Mouse (Mus musculus): ENCODE measurements around the gene Fstl4. TPM values are rescaled to one million over a fixed set of nuclear protein-coding genes. Genes with fewer than 3 reads are reported as not detected.
A peak's percentile ranks its signal among the peaks of the same experiment; 100 is the strongest.

Gene Fstl4
- polyA plus RNA-seq, 1 experiment from 2014 or later: 6.3 TPM

DNA sequence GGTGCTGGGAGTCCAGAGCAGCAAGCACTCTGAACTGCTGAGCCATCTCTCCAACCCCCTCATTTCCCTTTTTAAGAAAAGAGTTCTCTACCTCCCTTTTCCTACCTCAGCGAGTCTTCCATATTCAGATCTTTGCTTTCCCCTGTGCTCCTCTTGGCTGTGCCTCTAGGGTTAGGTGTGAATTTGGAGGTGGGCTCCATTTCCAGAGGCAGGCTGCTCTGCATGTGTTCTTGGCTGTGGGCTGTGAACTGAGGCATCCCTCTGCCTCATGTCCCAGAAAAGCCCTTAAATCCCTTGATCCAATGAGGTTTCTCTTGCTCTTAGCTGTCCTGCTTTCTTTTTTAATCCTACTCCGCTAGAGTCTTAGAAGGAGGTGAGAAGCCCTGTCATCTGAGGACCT is 151.2 kb downstream of the Fstl4 start:
- Histone ChIP-seq H3K9ac (ENCODE audit: low read length) (no peak overlapping the region), H3K4me2 (ENCODE audit: low read length) (no peak overlapping the region), H3K36me3 (ENCODE audit: control insufficient read depth, insufficient read depth, low read length) (no peaks in the 10 kb centered on the region), H3K9me3 (ENCODE audit: control insufficient read depth, low read length) (no peaks in the 10 kb centered on the region), H3K4me1 (ENCODE audit: control insufficient read depth in 2 of 2, insufficient read depth in 2 of 2, low read length in 2 of 2) (peaks cover 17 to 19% of the 10 kb centered on the region in 2 experiments), H3K27ac (replicated peaks in 1 of 2; ENCODE audit: control insufficient read depth in 1 of 2, insufficient read depth in 1 of 2, low read depth in 2 of 2, low read length in 2 of 2) (no peak overlapping the region), H3K27me3 (ENCODE audit: control insufficient read depth, insufficient read depth, low read length) (no peaks in the 10 kb centered on the region), H3K4me3 (ENCODE audit: control insufficient read depth in 1 of 2, insufficient read depth in 1 of 2, low read depth in 1 of 2, low read length in 2 of 2) (no peak overlapping the region)
- 93% methylated on average over 2 of the region's 2 CpGs for WGBS
- no peak for ATAC-seq (ENCODE audit: insufficient number of reproducible peaks, insufficient read depth, low FRiP score, low read depth)

- H3K9ac ChIP-seq (ENCODE audit: low read length): no peak overlapping the region
- no peak for ATAC-seq (ENCODE audit: insufficient number of reproducible peaks, insufficient read depth, low FRiP score, low read depth)
Observed at GRCm38 (mm10) chr11:52919231-52919960, 155.0 kb downstream of the Fstl4 start.

GRCm38 (mm10) chr11:52924196-52924595 is 159.8 kb downstream of the Fstl4 start:
- Histone ChIP-seq H3K4me1 (ENCODE audit: control insufficient read depth in 2 of 2, insufficient read depth in 2 of 2, low read length in 2 of 2) (peaks cover 5 to 8% of the 10 kb centered on the region in 2 experiments), H3K4me2 (ENCODE audit: low read length) (no peak overlapping the region), H3K9me3 (ENCODE audit: control insufficient read depth, low read length) (no peaks in the 10 kb centered on the region), H3K4me3 (ENCODE audit: control insufficient read depth in 1 of 2, insufficient read depth in 1 of 2, low read depth in 1 of 2, low read length in 2 of 2) (no peak overlapping the region), H3K27ac (replicated peaks in 1 of 2; ENCODE audit: control insufficient read depth in 1 of 2, insufficient read depth in 1 of 2, low read depth in 2 of 2, low read length in 2 of 2) (no peak overlapping the region), H3K9ac (ENCODE audit: low read length) (no peak overlapping the region), H3K36me3 (ENCODE audit: control insufficient read depth, insufficient read depth, low read length) (no peaks in the 10 kb centered on the region), H3K27me3 (ENCODE audit: control insufficient read depth, insufficient read depth, low read length) (no peaks in the 10 kb centered on the region)
- ATAC-seq (ENCODE audit: insufficient number of reproducible peaks, insufficient read depth, low FRiP score, low read depth): no peak
- WGBS: 67% methylated on average over 2 of the region's 2 CpGs

More at GRCm38 (mm10) chr11:52919231-52919960, 155.0 kb downstream of the Fstl4 start:
- Histone ChIP-seq H3K4me1 (ENCODE audit: control insufficient read depth in 2 of 2, insufficient read depth in 2 of 2, low read length in 2 of 2) (peaks cover 8 to 10% of the 10 kb centered on the region in 2 experiments), H3K27me3 (ENCODE audit: control insufficient read depth, insufficient read depth, low read length) (no peaks in the 10 kb centered on the region), H3K36me3 (ENCODE audit: control insufficient read depth, insufficient read depth, low read length) (no peaks in the 10 kb centered on the region), H3K4me3 (ENCODE audit: control insufficient read depth in 1 of 2, insufficient read depth in 1 of 2, low read depth in 1 of 2, low read length in 2 of 2) (no peak overlapping the region), H3K4me2 (ENCODE audit: low read length) (peak overlapping the region; percentile 28), H3K27ac (replicated peaks in 1 of 2; ENCODE audit: control insufficient read depth in 1 of 2, insufficient read depth in 1 of 2, low read depth in 2 of 2, low read length in 2 of 2) (no peak overlapping the region), H3K9me3 (ENCODE audit: control insufficient read depth, low read length) (no peaks in the 10 kb centered on the region)
- WGBS: 20% methylated on average over 15 of the region's 15 CpGs

DNA sequence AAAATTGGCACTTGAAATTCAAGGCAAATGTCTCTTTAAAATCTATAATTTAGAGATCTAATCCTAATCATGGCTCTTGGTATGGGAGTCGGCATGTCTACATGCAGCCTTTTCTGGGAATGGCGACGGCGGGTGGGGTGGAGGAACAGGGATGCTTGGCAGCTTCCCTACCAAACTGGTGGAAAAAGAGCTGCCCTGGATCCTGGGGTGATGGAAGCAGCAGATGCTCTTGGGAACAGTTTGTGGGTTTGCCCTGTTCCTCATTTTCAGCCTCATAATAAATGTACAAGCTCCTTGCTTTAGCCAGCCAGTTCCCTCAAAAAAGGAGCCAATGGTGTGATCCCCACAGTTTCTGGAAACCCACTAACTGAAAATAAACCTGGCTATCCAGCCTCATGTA is 163.9 kb downstream of the Fstl4 start:
- Histone ChIP-seq H3K4me1 (ENCODE audit: control insufficient read depth in 2 of 2, insufficient read depth in 2 of 2, low read length in 2 of 2) (no peaks in the 10 kb centered on the region), H3K4me2 (ENCODE audit: low read length) (no peak overlapping the region), H3K36me3 (ENCODE audit: control insufficient read depth, insufficient read depth, low read length) (no peaks in the 10 kb centered on the region), H3K27me3 (ENCODE audit: control insufficient read depth, insufficient read depth, low read length) (no peaks in the 10 kb centered on the region), H3K27ac (replicated peaks in 1 of 2; ENCODE audit: control insufficient read depth in 1 of 2, insufficient read depth in 1 of 2, low read depth in 2 of 2, low read length in 2 of 2) (no peak overlapping the region), H3K9ac (ENCODE audit: low read length) (no peak overlapping the region), H3K9me3 (ENCODE audit: control insufficient read depth, low read length) (no peaks in the 10 kb centered on the region), H3K4me3 (ENCODE audit: control insufficient read depth in 1 of 2, insufficient read depth in 1 of 2, low read depth in 1 of 2, low read length in 2 of 2) (no peak overlapping the region)
- WGBS: 93% methylated on average over 4 of the region's 4 CpGs
- no peak for ATAC-seq (ENCODE audit: insufficient number of reproducible peaks, insufficient read depth, low FRiP score, low read depth)

- Histone ChIP-seq H3K4me2 (ENCODE audit: low read length) (no peak overlapping the region), H3K9ac (ENCODE audit: low read length) (no peak overlapping the region), H3K27ac (replicated peaks in 1 of 2; ENCODE audit: control insufficient read depth in 1 of 2, insufficient read depth in 1 of 2, low read depth in 2 of 2, low read length in 2 of 2) (no peak overlapping the region), H3K9me3 (ENCODE audit: control insufficient read depth, low read length) (no peaks in the 10 kb centered on the region), H3K4me1 (ENCODE audit: control insufficient read depth in 2 of 2, insufficient read depth in 2 of 2, low read length in 2 of 2) (peaks cover 0 to 3% of the 10 kb centered on the region in 2 experiments; a peak in 1 of 4 replicates), H3K4me3 (ENCODE audit: control insufficient read depth in 1 of 2, insufficient read depth in 1 of 2, low read depth in 1 of 2, low read length in 2 of 2) (no peak overlapping the region), H3K36me3 (ENCODE audit: control insufficient read depth, insufficient read depth, low read length) (no peaks in the 10 kb centered on the region), H3K27me3 (ENCODE audit: control insufficient read depth, insufficient read depth, low read length) (no peaks in the 10 kb centered on the region)
- no peak for ATAC-seq (ENCODE audit: insufficient number of reproducible peaks, insufficient read depth, low FRiP score, low read depth)
- 52% methylated on average over 12 of the region's 12 CpGs for WGBS
Observed at GRCm38 (mm10) chr11:52939336-52940070, 175.1 kb downstream of the Fstl4 start.

- H3K36me3 ChIP-seq (ENCODE audit: control insufficient read depth, insufficient read depth, low read length): no peaks in the 10 kb centered on the region
Observed at GRCm38 (mm10) chr11:52942967-52943366, 178.5 kb downstream of the Fstl4 start.

GRCm38 (mm10) chr11:52954995-52955394 is 190.6 kb downstream of the Fstl4 start:
- no peaks in the 10 kb centered on the region for H3K9me3 ChIP-seq (ENCODE audit: control insufficient read depth, low read length)
- no peaks in the 10 kb centered on the region for H3K36me3 ChIP-seq (ENCODE audit: control insufficient read depth, insufficient read depth, low read length)
- H3K4me3 ChIP-seq (ENCODE audit: control insufficient read depth in 1 of 2, insufficient read depth in 1 of 2, low read depth in 1 of 2, low read length in 2 of 2): no peak overlapping the region
- H3K4me2 ChIP-seq (ENCODE audit: low read length): no peak overlapping the region
- no peak for ATAC-seq (ENCODE audit: insufficient number of reproducible peaks, insufficient read depth, low FRiP score, low read depth)
- no peaks in the 10 kb centered on the region for H3K27me3 ChIP-seq (ENCODE audit: control insufficient read depth, insufficient read depth, low read length)
- 80% methylated on average over 3 of the region's 3 CpGs for WGBS
- H3K9ac ChIP-seq (ENCODE audit: low read length): no peak overlapping the region
- H3K27ac ChIP-seq (replicated peaks in 1 of 2; ENCODE audit: control insufficient read depth in 1 of 2, insufficient read depth in 1 of 2, low read depth in 2 of 2, low read length in 2 of 2): no peak overlapping the region
- no peaks in the 10 kb centered on the region for H3K4me1 ChIP-seq (ENCODE audit: control insufficient read depth in 2 of 2, insufficient read depth in 2 of 2, low read length in 2 of 2)

More at GRCm38 (mm10) chr11:52942967-52943366, 178.5 kb downstream of the Fstl4 start:
- no peaks in the 10 kb centered on the region for H3K27me3 ChIP-seq (ENCODE audit: control insufficient read depth, insufficient read depth, low read length)
- H3K4me3 ChIP-seq (ENCODE audit: control insufficient read depth in 1 of 2, insufficient read depth in 1 of 2, low read depth in 1 of 2, low read length in 2 of 2): no peak overlapping the region
- no peak overlapping the region for H3K4me2 ChIP-seq (ENCODE audit: low read length)
- no peak for ATAC-seq (ENCODE audit: insufficient number of reproducible peaks, insufficient read depth, low FRiP score, low read depth)
- WGBS: 86% methylated on average over 6 of the region's 6 CpGs
- H3K27ac ChIP-seq (replicated peaks in 1 of 2; ENCODE audit: control insufficient read depth in 1 of 2, insufficient read depth in 1 of 2, low read depth in 2 of 2, low read length in 2 of 2): no peak overlapping the region
- H3K9me3 ChIP-seq (ENCODE audit: control insufficient read depth, low read length): no peaks in the 10 kb centered on the region
- H3K9ac ChIP-seq (ENCODE audit: low read length): no peak overlapping the region
- peaks cover 0 to 3% of the 10 kb centered on the region in 2 experiments; a peak in 1 of 4 replicates for H3K4me1 ChIP-seq (ENCODE audit: control insufficient read depth in 2 of 2, insufficient read depth in 2 of 2, low read length in 2 of 2)
